Mouse (Mus musculus): ENCODE measurements at regions not wholly inside any gene's neighbourhood (a gene's known extent, or its start where the extent isn't known, plus 50 kb on each side); places are given as distances from the start of the nearest gene placed in this dataset.
A peak's percentile ranks its signal among the peaks of the same experiment; 100 is the strongest.

GRCm38 (mm10) chr9:41844616-41845015 is 279.5 kb downstream of the Sorl1 start:
- no peak for DNase-seq (ENCODE audit: extremely low spot score in 1 of 2, low spot score in 2 of 2)
- intact Hi-C loops (cut with DNase I), result no loop called here

DNA sequence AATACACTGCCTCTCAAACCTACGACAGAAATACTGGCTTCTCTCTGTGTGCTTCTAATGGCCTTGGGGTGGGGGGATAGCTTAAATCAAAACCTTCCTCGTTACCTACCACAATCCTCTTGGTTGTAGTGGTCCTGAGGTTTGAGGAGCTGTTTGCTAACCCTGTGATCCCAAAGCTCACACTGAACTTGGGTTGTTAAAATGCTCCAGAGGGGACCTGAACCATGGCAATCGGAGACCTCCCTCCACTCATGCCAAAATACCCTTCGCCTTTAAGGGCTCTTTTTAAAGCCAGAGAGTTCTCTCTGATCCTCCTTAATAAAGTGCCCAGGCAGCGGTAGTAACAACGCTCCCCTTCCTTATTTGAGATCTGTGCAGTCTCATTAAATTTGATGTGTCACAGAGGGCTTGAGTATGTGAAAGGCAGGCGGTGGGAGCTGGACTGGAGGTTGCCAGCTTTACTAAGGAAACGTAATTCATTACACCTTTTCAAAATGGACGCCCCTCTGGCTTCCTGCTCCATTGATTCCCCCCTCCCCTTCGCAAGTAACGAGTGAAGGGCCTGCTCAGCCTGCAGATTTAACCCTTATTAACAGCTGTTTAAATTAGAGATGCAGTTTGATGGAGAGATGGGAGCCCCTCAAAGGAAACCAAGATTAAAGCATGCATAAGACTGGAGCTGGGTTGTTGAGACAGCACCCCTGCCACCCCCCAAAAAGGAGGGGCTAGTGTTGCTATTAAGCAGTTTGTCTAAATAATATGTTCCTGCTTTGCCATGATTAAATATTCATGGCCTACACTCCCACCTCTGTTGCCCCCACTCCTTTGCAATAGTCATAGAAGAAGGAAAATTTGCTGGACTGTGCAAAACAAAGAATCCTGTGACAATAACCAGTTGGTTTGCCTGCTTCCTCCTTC is 289.4 kb downstream of the Sorl1 start:
- intact Hi-C loops (cut with DNase I), result no loop called here
- DNase-seq (ENCODE audit: extremely low spot score in 1 of 2, low spot score in 2 of 2), result no peak

DNA sequence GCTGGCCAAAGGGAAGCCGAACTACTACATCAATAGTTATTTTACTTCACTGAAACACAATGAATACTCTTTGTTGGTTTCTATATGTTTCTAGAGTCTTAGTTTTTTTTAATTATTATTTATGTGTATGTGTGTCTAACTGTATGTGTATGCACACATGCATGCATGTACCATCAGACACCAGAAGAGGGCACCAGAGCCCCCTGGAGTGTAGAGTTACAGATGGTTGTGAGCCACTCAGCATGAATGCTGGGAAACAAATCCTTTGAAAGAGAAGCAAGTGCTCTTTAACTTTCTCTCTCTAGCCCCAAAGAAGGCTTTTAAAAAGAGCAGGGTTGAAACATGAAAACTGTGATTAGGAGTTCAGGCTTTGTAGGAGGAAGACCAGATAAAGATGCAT is 290.7 kb downstream of the Sorl1 start:
- no peak for DNase-seq (ENCODE audit: extremely low spot score in 1 of 2, low spot score in 2 of 2)
- intact Hi-C loops (cut with DNase I), result no loop called here

GRCm38 (mm10) chr9:41827356-41827755 is 296.7 kb downstream of the Sorl1 start:
- intact Hi-C loops (cut with DNase I), result no loop called here

GRCm38 (mm10) chr9:41821401-41821800 is 302.7 kb downstream of the Sorl1 start:
- intact Hi-C loops (cut with DNase I), result no loop called here
- DNase-seq (ENCODE audit: extremely low spot score in 1 of 2, low spot score in 2 of 2), result no peak

More at GRCm38 (mm10) chr9:41827356-41827755, 296.7 kb downstream of the Sorl1 start:
- DNase-seq (ENCODE audit: extremely low spot score in 1 of 2, low spot score in 2 of 2), result no peak

DNA sequence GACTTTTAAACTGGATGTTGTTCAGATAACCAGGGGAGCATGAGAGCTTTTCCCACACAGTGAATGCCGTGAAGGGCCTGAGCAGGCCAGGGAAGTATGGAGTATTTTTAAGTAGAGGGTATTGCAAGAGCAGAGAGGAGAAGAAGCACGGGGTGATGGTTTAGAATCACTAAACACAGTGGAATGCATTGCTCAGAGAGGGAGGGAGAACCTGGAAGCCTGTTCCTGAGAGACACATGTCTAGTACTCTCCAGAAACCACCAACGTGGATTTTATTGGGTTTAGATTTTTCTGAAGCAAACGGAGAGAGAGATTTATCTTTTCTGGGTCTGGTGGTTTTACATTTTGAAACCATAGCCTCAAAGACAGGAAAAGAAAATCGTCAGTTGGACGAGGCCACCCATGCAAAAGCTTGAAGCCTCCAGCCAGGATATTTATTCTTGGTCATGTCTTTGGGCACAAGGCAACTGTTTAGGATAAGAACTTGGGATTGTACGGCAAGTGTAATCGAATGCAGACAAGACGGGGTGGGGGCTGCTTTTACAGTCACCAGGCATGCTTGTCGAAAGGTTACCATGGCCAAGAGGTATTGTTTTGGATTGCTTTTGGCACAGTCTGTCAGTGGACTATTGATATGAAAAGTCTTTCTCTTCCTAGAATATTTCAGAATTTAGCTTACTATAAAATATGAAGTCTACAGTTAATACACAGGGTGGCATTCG is 306.2 kb downstream of the Sorl1 start:
- intact Hi-C loops (cut with DNase I), result no loop called here
- no peak for DNase-seq (ENCODE audit: extremely low spot score in 1 of 2, low spot score in 2 of 2)

DNA sequence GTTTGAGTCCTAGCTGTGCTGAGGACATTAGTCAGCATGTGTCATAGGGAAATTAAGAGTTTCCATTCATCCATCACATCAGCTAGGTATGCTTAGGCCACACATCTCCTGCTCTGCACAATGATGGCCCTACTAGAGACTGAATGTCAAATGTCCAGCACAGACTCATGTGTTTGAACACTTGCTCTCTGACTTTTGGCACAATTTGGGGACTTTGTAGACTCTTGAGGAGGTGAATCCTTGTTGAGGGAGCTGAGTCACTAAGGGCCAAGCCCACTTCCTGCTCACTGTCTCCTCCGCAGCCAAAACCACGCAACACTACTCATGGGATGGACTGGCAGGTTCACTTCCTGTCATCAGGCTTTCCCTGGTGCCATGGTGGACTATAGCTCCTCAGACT is 308.2 kb downstream of the Sorl1 start:
- intact Hi-C loops (cut with DNase I), result no loop called here
- no peak for DNase-seq (ENCODE audit: extremely low spot score in 1 of 2, low spot score in 2 of 2)

DNA sequence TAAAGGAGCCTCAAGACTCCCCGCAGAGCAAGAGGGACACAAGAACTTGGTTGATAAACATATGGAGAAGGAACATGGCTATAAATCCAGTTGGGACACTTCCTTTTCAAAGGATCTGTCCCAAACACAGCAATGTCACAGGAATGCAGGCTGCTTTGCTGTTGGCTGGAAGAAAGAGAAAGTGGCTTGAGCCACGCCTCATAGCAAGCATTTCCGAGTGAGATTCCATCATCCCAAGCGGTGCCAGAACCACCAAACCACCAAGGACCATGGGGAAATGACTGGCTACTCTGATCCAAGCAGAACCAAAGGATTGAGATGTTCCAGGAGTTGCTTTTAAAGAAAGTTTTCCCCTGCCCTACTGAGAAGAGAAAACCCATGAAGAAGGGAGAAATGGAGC is 314.8 kb downstream of the Sorl1 start:
- no peak for DNase-seq (ENCODE audit: extremely low spot score in 1 of 2, low spot score in 2 of 2)
- intact Hi-C loops (cut with DNase I), result no loop called here

DNA sequence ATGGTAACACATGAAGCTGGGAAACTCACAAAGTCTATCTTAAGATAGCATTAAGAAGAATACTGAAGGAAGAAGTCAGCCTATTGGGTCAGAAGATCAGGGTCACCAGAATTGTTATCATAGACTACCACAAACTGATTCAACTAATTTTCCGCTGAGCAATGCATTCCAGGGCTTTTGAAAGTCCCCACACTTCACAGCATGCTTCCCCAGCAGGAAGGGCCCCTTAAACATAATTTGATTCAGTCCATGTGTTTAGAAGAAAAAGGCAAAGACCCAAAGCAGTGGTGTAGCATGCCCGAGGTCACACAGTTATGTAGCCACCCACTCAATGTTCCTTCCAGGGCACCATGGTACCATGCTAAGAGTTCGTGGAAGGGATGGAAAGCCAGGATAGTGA is 315.3 kb downstream of the Sorl1 start:
- no peak for DNase-seq (ENCODE audit: extremely low spot score in 1 of 2, low spot score in 2 of 2)
- intact Hi-C loops (cut with DNase I), result no loop called here

DNA sequence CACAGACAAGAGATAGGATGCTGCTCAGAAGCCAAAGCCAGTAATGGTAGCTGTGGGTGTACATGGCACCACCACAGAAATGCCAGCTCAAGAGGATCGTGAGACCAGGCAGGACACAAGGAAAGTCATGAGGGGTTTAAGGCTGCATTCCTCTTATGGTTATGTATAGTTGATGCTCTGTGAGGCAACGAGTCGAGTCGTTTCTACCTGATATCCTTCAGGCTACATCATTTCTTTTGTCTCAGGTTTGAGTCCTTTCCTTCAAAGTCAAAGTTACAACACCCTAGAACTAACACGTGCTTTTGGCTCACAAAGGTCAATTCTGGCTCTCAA is 317.8 kb downstream of the Sorl1 start:
- DNase-seq (ENCODE audit: extremely low spot score in 1 of 2, low spot score in 2 of 2), result no peak
- intact Hi-C loops (cut with DNase I), result no loop called here

DNA sequence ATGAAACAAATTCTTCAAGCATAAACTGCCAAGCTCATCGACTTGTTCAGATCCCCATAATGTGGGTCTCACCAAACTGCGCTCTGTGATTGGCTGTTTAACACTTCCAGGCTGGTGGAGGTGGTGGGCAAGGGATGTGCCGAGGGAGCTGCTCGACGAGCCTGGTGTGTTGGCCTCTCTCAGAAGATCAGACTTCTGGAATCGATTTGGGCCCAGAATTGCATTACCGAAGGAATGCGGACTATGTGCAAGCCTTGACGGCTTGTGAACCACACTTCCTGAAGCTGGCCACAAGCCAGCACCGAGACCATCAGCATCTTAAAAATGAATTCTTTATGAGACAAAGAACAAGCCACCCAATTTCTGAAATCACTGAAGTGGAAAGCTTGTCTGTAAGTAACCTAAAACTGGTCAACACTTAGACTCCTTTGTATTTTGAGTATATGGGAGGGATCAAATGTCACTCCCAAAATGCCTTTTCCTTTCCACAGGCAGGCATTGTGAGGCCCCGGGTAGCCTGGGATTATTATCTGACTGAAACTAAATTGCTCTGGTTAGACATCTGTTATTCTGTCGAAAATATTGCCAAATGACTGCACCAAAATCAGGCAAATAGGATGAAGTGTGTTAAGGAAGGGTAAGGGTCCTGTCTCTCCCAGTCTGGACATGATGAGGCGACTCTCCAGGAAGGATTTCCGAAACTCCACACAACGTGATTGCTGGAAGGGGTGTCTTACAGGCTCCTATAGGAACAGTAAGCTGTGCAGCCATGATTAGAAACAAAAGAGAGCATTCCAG is 318.4 kb downstream of the Sorl1 start:
- DNase-seq (ENCODE audit: extremely low spot score in 1 of 2, low spot score in 2 of 2), result peak in 1 of 2 experiments; percentile 23
- intact Hi-C loops (cut with DNase I), result no loop called here

- intact Hi-C loops (cut with DNase I), result no loop called here
- no peak for DNase-seq (ENCODE audit: extremely low spot score in 1 of 2, low spot score in 2 of 2)
Observed at GRCm38 (mm10) chr9:41804711-41805331, 319.3 kb downstream of the Sorl1 start.

GRCm38 (mm10) chr9:41803680-41804460 is 320.2 kb downstream of the Sorl1 start:
- peak; percentile 37 to 64 for DNase-seq (ENCODE audit: extremely low spot score in 1 of 2, low spot score in 2 of 2)
- intact Hi-C loops (cut with DNase I), result no loop called here

GRCm38 (mm10) chr9:41801376-41801775 is 322.7 kb downstream of the Sorl1 start:
- intact Hi-C loops (cut with DNase I), result no loop called here

DNA sequence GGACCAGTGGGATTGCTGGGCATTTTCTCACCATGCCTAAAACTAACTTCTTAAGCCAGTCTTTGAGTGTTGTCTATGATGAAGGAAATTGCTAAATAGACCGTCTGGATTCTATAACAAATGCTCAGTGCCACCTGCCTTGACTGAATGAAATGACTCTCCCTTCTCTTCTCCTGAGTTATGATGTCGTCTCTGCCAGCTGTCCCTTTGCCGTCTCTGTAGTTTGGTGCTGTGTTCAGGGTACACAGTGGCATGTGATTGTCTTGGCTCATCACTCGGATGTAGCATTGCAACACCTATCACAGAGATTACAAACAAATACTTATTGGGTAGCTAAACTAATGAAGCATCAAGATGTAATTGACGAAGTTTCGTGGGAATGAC is 331.3 kb downstream of the Sorl1 start:
- no peak for DNase-seq (ENCODE audit: extremely low spot score in 1 of 2, low spot score in 2 of 2)
- intact Hi-C loops (cut with DNase I), result no loop called here

More at GRCm38 (mm10) chr9:41801376-41801775, 322.7 kb downstream of the Sorl1 start:
- no peak for DNase-seq (ENCODE audit: extremely low spot score in 1 of 2, low spot score in 2 of 2)

- intact Hi-C loops (cut with DNase I), result no loop called here
- no peak for DNase-seq (ENCODE audit: extremely low spot score in 1 of 2, low spot score in 2 of 2)
Observed at GRCm38 (mm10) chr9:41792173-41792829, 331.8 kb downstream of the Sorl1 start.

GRCm38 (mm10) chr9:41791501-41792172 is 332.5 kb downstream of the Sorl1 start:
- peak; percentile 39 to 44 for DNase-seq (ENCODE audit: extremely low spot score in 1 of 2, low spot score in 2 of 2)
- intact Hi-C loops (cut with DNase I), result no loop called here

All from left cerebral cortex, postnatal 10 days (tissue).